Mouse (Mus musculus) cerebellum, adult 2 months (tissue): ENCODE measurements at regions not wholly inside any gene's neighbourhood (a gene's known extent, or its start where the extent isn't known, plus 50 kb on each side); places are given as distances from the start of the nearest gene placed in this dataset.

Experiments used
- CTCF ChIP-seq: fragments of 200-500 bp; IDR thresholded peaks from 2 replicates; pipeline ENCODE4 v1.5.1; 2011; ENCODE audit warnings: low read depth, mild to moderate bottlenecking, control low read depth, low read length, moderate library complexity, borderline replicate concordance; ENCODE audit not compliant: insufficient read depth
- POLR2A ChIP-seq: fragments of 200-500 bp; IDR thresholded peaks from 2 replicates; pipeline ENCODE4 v1.6.1; 2011; ENCODE audit warnings: low read length, control low read depth, borderline replicate concordance; ENCODE audit not compliant: insufficient read depth

DNA sequence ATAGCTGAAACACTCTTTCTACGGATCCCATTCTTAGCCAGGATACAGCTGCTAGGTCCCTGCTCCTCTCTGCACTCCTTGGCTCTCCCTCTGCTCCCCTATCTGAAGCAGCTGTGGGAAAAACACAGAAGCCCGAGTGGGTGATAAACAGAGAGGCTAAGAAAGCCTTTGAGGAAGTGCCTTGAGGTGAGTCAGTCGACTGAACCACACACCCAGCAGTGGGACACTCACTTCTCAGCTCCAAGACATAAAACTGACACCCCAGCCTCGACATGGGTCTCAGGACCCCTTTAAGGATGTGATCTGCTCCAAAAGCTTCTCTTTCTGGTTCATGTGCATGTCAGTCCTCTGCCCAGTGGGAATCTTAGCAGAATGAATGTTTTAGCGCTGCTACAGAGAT is 204.8 kb upstream of the Gm15217 start:
- TF ChIP-seq POLR2A: no peak
- no peak for TF ChIP-seq CTCF
